Mouse (Mus musculus) erythroblast, embryonic 14.5 days (primary cell): ENCODE data around the gene Slc6a16.

ENCODE experiments used
- GATA1 ChIP-seq: IDR thresholded peaks from 2 replicates; pipeline ENCODE4 v1.6.1; 2012; ENCODE audit warnings: low read length, inconsistent platforms, mixed read lengths
- TAL1 ChIP-seq: IDR thresholded peaks from 3 replicates; pipeline ENCODE4 v1.6.1; 2012; ENCODE audit warnings: low read length, inconsistent platforms, mixed read lengths

GRCm38 (mm10) chr7:45308551-45309240 lies 67.8 kb downstream of the Slc6a16 start:
- TF ChIP-seq GATA1 (no peak), TAL1 (no peak)
